Mouse (Mus musculus): ENCODE data around the gene Rpgrip1. TPM values are rescaled to one million over a fixed set of nuclear protein-coding genes. Genes with fewer than 3 reads are reported as not detected.

The Rpgrip1 gene
- total and polyA plus RNA-seq, 3 experiments, result 4.8 to 36.0 TPM; not detected in 1

DNA sequence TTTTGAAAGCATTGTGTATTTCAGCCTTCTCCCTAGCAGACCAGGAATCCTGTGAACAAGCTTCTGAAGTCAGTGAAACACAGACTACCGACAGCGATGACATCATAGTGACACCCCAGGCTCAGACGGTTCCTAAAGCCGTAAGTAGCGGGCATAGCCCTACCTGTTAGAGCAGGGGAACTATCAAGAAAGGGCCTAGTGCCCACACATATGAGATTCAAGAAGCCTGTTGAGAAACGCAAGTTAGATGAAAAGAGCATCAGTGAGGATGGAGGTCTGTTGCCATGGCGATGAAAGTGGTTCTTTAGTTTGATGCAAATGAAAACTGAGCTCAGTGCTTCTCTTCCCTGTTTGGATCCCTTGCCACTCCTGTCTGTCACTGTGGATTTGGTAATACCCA lies 41.7 kb downstream of the Rpgrip1 start:
- no peak overlapping the region for H3K9ac ChIP-seq (ENCODE audit: control insufficient read depth, low read depth, low read length, poor library complexity, severe bottlenecking)
- no peak overlapping the region for H3K4me3 ChIP-seq (ENCODE audit: control insufficient read depth in 1 of 2, insufficient read depth in 1 of 2, low read depth in 2 of 2, low read length in 2 of 2)
- H3K9me3 ChIP-seq (replicated peaks; ENCODE audit: insufficient read depth, low read length), result no peaks in the 10 kb centered on the region
- H3K36me3 ChIP-seq (ENCODE audit: control insufficient read depth in 1 of 2, insufficient read depth in 2 of 2, low read length in 2 of 2), result no peaks in the 10 kb centered on the region
- no peak for TF ChIP-seq TAL1 (IDR thresholded peaks at IDR 0.05; ENCODE audit: low read length)
- no peak for TF ChIP-seq EP300 (IDR thresholded peaks at IDR 0.05; ENCODE audit: low read depth in 1 of 2, low read length in 2 of 2)
- no peak for TF ChIP-seq KAT2A (conservative IDR thresholded peaks at IDR 0.05; ENCODE audit: low read depth, low read length)
- TF ChIP-seq RCOR1 (IDR thresholded peaks at IDR 0.05; ENCODE audit: low read depth, low read length), result no peak
- no peak for TF ChIP-seq UBTF (IDR thresholded peaks at IDR 0.05; ENCODE audit: borderline replicate concordance, insufficient read depth, low read depth, low read length)
- TF ChIP-seq MAFK (IDR thresholded peaks at IDR 0.05; ENCODE audit: borderline replicate concordance, low read depth, low read length), result no peak
- TF ChIP-seq POLR2AphosphoS5 (IDR thresholded peaks at IDR 0.05; ENCODE audit: borderline replicate concordance, low read depth, low read length), result no peak
- no peak for TF ChIP-seq GATA1 (IDR thresholded peaks at IDR 0.05; ENCODE audit: low read depth, low read length)
- no peak for TF ChIP-seq ZMIZ1 (IDR thresholded peaks at IDR 0.05; ENCODE audit: low read depth, low read length)
- TF ChIP-seq E2F4 (IDR thresholded peaks at IDR 0.05; ENCODE audit: borderline replicate concordance, low read depth, low read length), result no peak
- TF ChIP-seq CHD2 (IDR thresholded peaks at IDR 0.05; ENCODE audit: low read length), result no peak
- TF ChIP-seq MAX (IDR thresholded peaks at IDR 0.05; ENCODE audit: low read length), result no peak
- TF ChIP-seq CHD1 (IDR thresholded peaks at IDR 0.05; ENCODE audit: low read depth, low read length), result no peak
- no peak for TF ChIP-seq SIN3A (IDR thresholded peaks at IDR 0.05; ENCODE audit: low read length)
- TF ChIP-seq BHLHE40 (IDR thresholded peaks at IDR 0.05; ENCODE audit: borderline replicate concordance, low read depth, low read length), result no peak
- TF ChIP-seq MXI1 (IDR thresholded peaks at IDR 0.05; ENCODE audit: low read depth, low read length), result no peak
- no peak for TF ChIP-seq NRF1 (IDR thresholded peaks at IDR 0.05; ENCODE audit: insufficient read depth, low read depth, low read length, poor library complexity, severe bottlenecking)
- no peak for TF ChIP-seq HCFC1 (IDR thresholded peaks at IDR 0.05; ENCODE audit: low read depth, low read length)
- DNase-seq (ENCODE audit: low read depth, low spot score), result no peak
- H3K79me2 ChIP-seq (ENCODE audit: control insufficient read depth, insufficient read depth, low read length, poor library complexity), result no peaks in the 10 kb centered on the region
- peaks cover 0 to under 1% of the 10 kb centered on the region in 2 experiments; a peak in 2 of 4 replicates for H3K27me3 ChIP-seq (ENCODE audit: control insufficient read depth in 1 of 2, insufficient read depth in 2 of 2, low read length in 2 of 2)
- H3K4me1 ChIP-seq (ENCODE audit: control insufficient read depth in 1 of 2, insufficient read depth in 2 of 2, low read length in 2 of 2), result no peaks in the 10 kb centered on the region
- no peak overlapping the region for H3K27ac ChIP-seq (ENCODE audit: control insufficient read depth, low read depth, low read length)

DNA sequence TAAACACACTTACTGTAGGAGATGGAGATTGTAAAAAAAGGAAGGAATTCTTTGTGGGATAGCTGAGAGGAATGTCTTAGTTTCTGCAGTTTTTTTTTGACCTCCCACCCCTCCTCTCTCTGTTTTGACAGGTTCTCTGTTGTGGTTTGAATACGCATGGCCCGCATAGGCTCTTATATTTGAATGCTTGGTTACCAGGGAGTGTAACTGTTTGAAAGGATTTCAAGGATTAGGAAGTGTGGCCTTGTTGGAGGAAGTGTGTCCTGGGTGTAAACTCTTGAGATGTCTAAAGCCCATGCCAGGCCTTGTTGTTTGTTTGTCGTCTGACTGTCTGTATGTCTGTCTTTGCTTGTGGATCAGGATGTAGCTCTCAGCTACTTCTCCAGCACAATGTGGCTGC lies 42.1 kb downstream of the Rpgrip1 start:
- TF ChIP-seq SMC3 (IDR thresholded peaks at IDR 0.05; ENCODE audit: low read depth, low read length), result no peak
- DNase-seq (ENCODE audit: low read depth, low spot score), result no peak
- Histone ChIP-seq H3K9me3 (replicated peaks; ENCODE audit: insufficient read depth, low read length) (no peaks in the 10 kb centered on the region), H3K27me3 (ENCODE audit: control insufficient read depth in 1 of 2, insufficient read depth in 2 of 2, low read length in 2 of 2) (no peaks in the 10 kb centered on the region; a peak in 2 of 4 replicates), H3K27ac (ENCODE audit: control insufficient read depth, low read depth, low read length) (no peak overlapping the region), H3K36me3 (ENCODE audit: control insufficient read depth in 1 of 2, insufficient read depth in 2 of 2, low read length in 2 of 2) (no peaks in the 10 kb centered on the region), H3K9ac (ENCODE audit: control insufficient read depth, low read depth, low read length, poor library complexity, severe bottlenecking) (no peak overlapping the region), H3K4me3 (ENCODE audit: control insufficient read depth in 1 of 2, insufficient read depth in 1 of 2, low read depth in 2 of 2, low read length in 2 of 2) (no peak overlapping the region), H3K4me1 (ENCODE audit: control insufficient read depth in 1 of 2, insufficient read depth in 2 of 2, low read length in 2 of 2) (no peaks in the 10 kb centered on the region), H3K79me2 (ENCODE audit: control insufficient read depth, insufficient read depth, low read length, poor library complexity) (no peaks in the 10 kb centered on the region)
